In genomic region chr4:119727871-119728270, GRCm38 (mm10) we compare ENCODE assay signal across 30 mouse cellular contexts.
"Had no signal": no experiment of that assay in that cellular context is flagged by ENCODE, and none has a peak within 500 bp of the region (broad histone marks: within the 10 kb centered on the region; RNA-seq: fewer than 3 reads in every experiment).

No protein-coding gene starts in this region.

- ATAC-seq: liver, embryonic 12.5 days; lung, postnatal 0 days; midbrain, embryonic 13.5 days; midbrain, embryonic 15.5 days; midbrain, embryonic 16.5 days had no signal

- H3K4me3 ChIP-seq: limb, embryonic 10.5 days; limb, embryonic 12.5 days; limb, embryonic 13.5 days; limb, embryonic 15.5 days; liver, embryonic 12.5 days; liver, embryonic 13.5 days; liver, embryonic 15.5 days; lung, embryonic 15.5 days; megakaryocyte, embryonic 14.5 days; midbrain, embryonic 10.5 days; midbrain, embryonic 12.5 days; midbrain, embryonic 13.5 days; midbrain, embryonic 15.5 days; myocyte; neural tube, embryonic 12.5 days had no signal

- H3K27ac ChIP-seq: limb, embryonic 10.5 days; limb, embryonic 12.5 days; limb, embryonic 13.5 days; limb, embryonic 15.5 days; liver, embryonic 12.5 days; liver, embryonic 13.5 days; liver, embryonic 14.5 days; liver, embryonic 15.5 days; lung, embryonic 15.5 days; macrophage; midbrain, embryonic 10.5 days; midbrain, embryonic 12.5 days; midbrain, embryonic 13.5 days; midbrain, embryonic 15.5 days; neural tube, embryonic 12.5 days had no signal

- DNase-seq: left cerebral cortex, postnatal 4 days; liver; liver, embryonic 13.5 days; lung, adult 18-20 months; lung, adult 2 months; lung, embryonic 14.5 days; lung, postnatal 10 days; lung, postnatal 14 days; lung, postnatal 36 days; lung, postnatal 4 days; midbrain, embryonic 14.5 days had no signal

- H3K9me3 ChIP-seq: limb, embryonic 10.5 days; limb, embryonic 12.5 days; limb, embryonic 13.5 days; limb, embryonic 15.5 days; liver, embryonic 12.5 days; liver, embryonic 13.5 days; liver, embryonic 15.5 days; lung, embryonic 15.5 days; midbrain, embryonic 10.5 days; midbrain, embryonic 12.5 days; midbrain, embryonic 13.5 days; midbrain, embryonic 15.5 days; neural tube, embryonic 12.5 days had no signal

- H3K4me1 ChIP-seq: limb, embryonic 12.5 days; limb, embryonic 13.5 days; limb, embryonic 15.5 days; liver, embryonic 12.5 days; liver, embryonic 15.5 days; lung, embryonic 15.5 days; neural tube, embryonic 12.5 days had no signal

- H3K36me3 ChIP-seq: limb, embryonic 10.5 days; limb, embryonic 12.5 days; limb, embryonic 13.5 days; limb, embryonic 15.5 days; liver, embryonic 12.5 days; liver, embryonic 13.5 days; liver, embryonic 15.5 days; lung, embryonic 15.5 days; midbrain, embryonic 10.5 days; midbrain, embryonic 12.5 days; midbrain, embryonic 13.5 days; midbrain, embryonic 15.5 days; neural tube, embryonic 12.5 days had no signal

- H3K27me3 ChIP-seq: lung, embryonic 15.5 days; midbrain, embryonic 13.5 days; midbrain, embryonic 15.5 days; neural tube, embryonic 12.5 days had no signal

- H3K9ac ChIP-seq: limb, embryonic 12.5 days; limb, embryonic 13.5 days; limb, embryonic 15.5 days; liver, embryonic 12.5 days; liver, embryonic 13.5 days; liver, embryonic 14.5 days; liver, embryonic 15.5 days; lung, embryonic 14.5 days; lung, embryonic 15.5 days; midbrain, embryonic 12.5 days; midbrain, embryonic 13.5 days; midbrain, embryonic 15.5 days; neural tube, embryonic 12.5 days had no signal

- H3K4me2 ChIP-seq: limb, embryonic 12.5 days; limb, embryonic 13.5 days; limb, embryonic 15.5 days; liver, embryonic 12.5 days; liver, embryonic 13.5 days; liver, embryonic 15.5 days; lung, embryonic 14.5 days; lung, embryonic 15.5 days; midbrain, embryonic 11.5 days; midbrain, embryonic 12.5 days; midbrain, embryonic 13.5 days; midbrain, embryonic 15.5 days; neural tube, embryonic 12.5 days had no signal
